In the genomic region with DNA sequence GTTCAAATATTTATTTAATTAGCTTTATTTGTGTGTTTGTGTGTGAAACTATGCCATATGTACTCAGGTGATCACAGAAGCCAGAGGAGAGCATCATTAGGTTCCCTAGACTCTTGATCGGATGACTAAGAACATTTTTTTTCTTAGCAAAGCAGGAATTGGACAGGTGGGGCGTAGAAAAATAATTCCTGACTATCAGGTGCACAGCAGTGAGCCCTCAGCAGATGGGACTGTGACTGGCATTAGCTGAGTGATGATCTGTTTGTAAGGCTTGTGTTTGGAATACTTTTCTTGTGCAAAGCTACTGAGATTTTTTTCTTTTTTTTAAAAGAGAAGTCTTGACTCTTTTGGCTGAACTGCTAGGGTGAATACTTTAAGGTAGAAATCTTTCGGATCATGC, we compare ENCODE assay signal across 27 mouse cellular contexts.
"Had no signal": no experiment of that assay in that cellular context is flagged by ENCODE, and none has a peak within 500 bp of the region (broad histone marks: within the 10 kb centered on the region; RNA-seq: fewer than 3 reads in every experiment).

No protein-coding gene starts in this region.

- H3K4me1 ChIP-seq: limb, embryonic 10.5 days; limb, embryonic 12.5 days; limb, embryonic 13.5 days; limb, embryonic 15.5 days; liver, embryonic 12.5 days; liver, embryonic 13.5 days; liver, embryonic 15.5 days; lung, embryonic 15.5 days; megakaryocyte, embryonic 14.5 days; midbrain, embryonic 10.5 days; midbrain, embryonic 12.5 days; midbrain, embryonic 13.5 days; midbrain, embryonic 15.5 days had no signal

- H3K27ac ChIP-seq: limb, embryonic 10.5 days; limb, embryonic 12.5 days; limb, embryonic 13.5 days; limb, embryonic 15.5 days; liver, embryonic 12.5 days; liver, embryonic 13.5 days; liver, embryonic 14.5 days; liver, embryonic 15.5 days; lung, embryonic 15.5 days; macrophage; midbrain, embryonic 10.5 days; midbrain, embryonic 12.5 days; midbrain, embryonic 13.5 days; midbrain, embryonic 15.5 days had no signal

- DNase-seq: left cerebral cortex, postnatal 4 days; liver; liver, embryonic 13.5 days; liver, postnatal 0 days; lung, adult 18-20 months; lung, adult 2 months; lung, embryonic 14.5 days; lung, postnatal 10 days; lung, postnatal 14 days; lung, postnatal 36 days; lung, postnatal 4 days; midbrain, embryonic 14.5 days had no signal

- H3K27me3 ChIP-seq: limb, embryonic 12.5 days; limb, embryonic 13.5 days; limb, embryonic 15.5 days; liver, embryonic 12.5 days; liver, embryonic 13.5 days; liver, embryonic 15.5 days; lung, embryonic 15.5 days; megakaryocyte, embryonic 14.5 days; midbrain, embryonic 12.5 days; midbrain, embryonic 13.5 days; midbrain, embryonic 15.5 days had no signal

- H3K4me3 ChIP-seq: limb, embryonic 10.5 days; limb, embryonic 12.5 days; limb, embryonic 13.5 days; limb, embryonic 15.5 days; liver, embryonic 12.5 days; liver, embryonic 13.5 days; liver, embryonic 15.5 days; lung, embryonic 15.5 days; megakaryocyte, embryonic 14.5 days; midbrain, embryonic 10.5 days; midbrain, embryonic 12.5 days; midbrain, embryonic 13.5 days; midbrain, embryonic 15.5 days; myocyte had no signal
